Mouse (Mus musculus): ENCODE measurements around the gene Rsbn1l. TPM values are rescaled to one million over a fixed set of nuclear protein-coding genes. Genes with fewer than 3 reads are reported as not detected.

Rsbn1l gene
- polyA plus RNA-seq, 1 experiment, result 13.8 TPM

- H3K4me1 ChIP-seq (ENCODE audit: control insufficient read depth, insufficient read depth, low read length), result peaks cover 16% of the 10 kb centered on the region
- WGBS, result 5% methylated on average over 13 of the region's 13 CpGs
- no peak for TF ChIP-seq CTCF (IDR thresholded peaks at IDR 0.05; ENCODE audit: control insufficient read depth, insufficient read depth, low read length)
- TF ChIP-seq POLR2A (IDR thresholded peaks at IDR 0.05; ENCODE audit: borderline replicate concordance, control insufficient read depth, low read depth, low read length), result no peak
These were observed 11.0 kb downstream of the Rsbn1l start for GRCm38 (mm10) chr5:20944961-20945748.

GRCm38 (mm10) chr5:20943791-20944190 lies 12.4 kb downstream of the Rsbn1l start:
- peak overlapping the region; percentile 36; the same call in 1 of the 2 replicates for H3K27ac ChIP-seq (ENCODE audit: control insufficient read depth, insufficient read depth, low read depth, low read length, poor library complexity)
- WGBS, result 20% methylated on average over 4 of the region's 4 CpGs
- H3K4me3 ChIP-seq (replicated peaks; ENCODE audit: control insufficient read depth, low read depth, low read length), result peak overlapping the region; percentile 55
- H3K4me1 ChIP-seq (ENCODE audit: control insufficient read depth, insufficient read depth, low read length), result peaks cover 16% of the 10 kb centered on the region

More at GRCm38 (mm10) chr5:20944961-20945748, 11.0 kb downstream of the Rsbn1l start:
- H3K27ac ChIP-seq (ENCODE audit: control insufficient read depth, insufficient read depth, low read depth, low read length, poor library complexity), result peak overlapping the region; percentile 86
- H3K4me3 ChIP-seq (replicated peaks; ENCODE audit: control insufficient read depth, low read depth, low read length), result peak overlapping the region; percentile 45

- TF ChIP-seq POLR2A (IDR thresholded peaks at IDR 0.05; ENCODE audit: borderline replicate concordance, control insufficient read depth, low read depth, low read length) (no peak), CTCF (IDR thresholded peaks at IDR 0.05; ENCODE audit: control insufficient read depth, insufficient read depth, low read length) (no peak)
- H3K4me3 ChIP-seq (replicated peaks; ENCODE audit: control insufficient read depth, low read depth, low read length), result no peak overlapping the region
- H3K4me1 ChIP-seq (ENCODE audit: control insufficient read depth, insufficient read depth, low read length), result peaks cover 18% of the 10 kb centered on the region
- H3K27ac ChIP-seq (ENCODE audit: control insufficient read depth, insufficient read depth, low read depth, low read length, poor library complexity), result no peak overlapping the region
- 43% methylated on average over 3 of the region's 3 CpGs for WGBS
These were observed 13.7 kb downstream of the Rsbn1l start for GRCm38 (mm10) chr5:20942523-20942922.

- Histone ChIP-seq H3K4me3 (replicated peaks; ENCODE audit: control insufficient read depth, low read depth, low read length) (no peak overlapping the region), H3K4me1 (ENCODE audit: control insufficient read depth, insufficient read depth, low read length) (peaks cover 15% of the 10 kb centered on the region), H3K27ac (ENCODE audit: control insufficient read depth, insufficient read depth, low read depth, low read length, poor library complexity) (peak overlapping the region; percentile 32)
- under 1% methylated on average over 5 of the region's 5 CpGs for WGBS
- no peak for TF ChIP-seq POLR2A (IDR thresholded peaks at IDR 0.05; ENCODE audit: borderline replicate concordance, control insufficient read depth, low read depth, low read length)
- peak; percentile 10; the same call in 1 of the 2 replicates for TF ChIP-seq CTCF (IDR thresholded peaks at IDR 0.05; ENCODE audit: control insufficient read depth, insufficient read depth, low read length)
These were observed 15.0 kb downstream of the Rsbn1l start for GRCm38 (mm10) chr5:20941205-20941604.

- peaks cover 18% of the 10 kb centered on the region for H3K4me1 ChIP-seq (ENCODE audit: control insufficient read depth, insufficient read depth, low read length)
- TF ChIP-seq POLR2A (IDR thresholded peaks at IDR 0.05; ENCODE audit: borderline replicate concordance, control insufficient read depth, low read depth, low read length) (no peak), CTCF (IDR thresholded peaks at IDR 0.05; ENCODE audit: control insufficient read depth, insufficient read depth, low read length) (no peak)
- H3K4me3 ChIP-seq (replicated peaks; ENCODE audit: control insufficient read depth, low read depth, low read length), result no peak overlapping the region
- peak overlapping the region; percentile 7 for H3K27ac ChIP-seq (ENCODE audit: control insufficient read depth, insufficient read depth, low read depth, low read length, poor library complexity)
- WGBS, result 26% methylated on average over 4 of the region's 4 CpGs
These were observed 15.5 kb downstream of the Rsbn1l start for GRCm38 (mm10) chr5:20940696-20941095.

- TF ChIP-seq CTCF (IDR thresholded peaks at IDR 0.05; ENCODE audit: control insufficient read depth, insufficient read depth, low read length) (no peak), POLR2A (IDR thresholded peaks at IDR 0.05; ENCODE audit: borderline replicate concordance, control insufficient read depth, low read depth, low read length) (no peak)
- H3K4me1 ChIP-seq (ENCODE audit: control insufficient read depth, insufficient read depth, low read length), result peaks cover 19% of the 10 kb centered on the region
- WGBS, result 69% methylated on average over 6 of the region's 6 CpGs
- no peak overlapping the region for H3K27ac ChIP-seq (ENCODE audit: control insufficient read depth, insufficient read depth, low read depth, low read length, poor library complexity)
- H3K4me3 ChIP-seq (replicated peaks; ENCODE audit: control insufficient read depth, low read depth, low read length), result no peak overlapping the region
These were observed 16.1 kb downstream of the Rsbn1l start for GRCm38 (mm10) chr5:20940040-20940571.

- 17% methylated on average over 5 of the region's 5 CpGs for WGBS
- peaks cover 18% of the 10 kb centered on the region for H3K4me1 ChIP-seq (ENCODE audit: control insufficient read depth, insufficient read depth, low read length)
- no peak for TF ChIP-seq POLR2A (IDR thresholded peaks at IDR 0.05; ENCODE audit: borderline replicate concordance, control insufficient read depth, low read depth, low read length)
- TF ChIP-seq CTCF (IDR thresholded peaks at IDR 0.05; ENCODE audit: control insufficient read depth, insufficient read depth, low read length), result no peak
- no peak overlapping the region for H3K27ac ChIP-seq (ENCODE audit: control insufficient read depth, insufficient read depth, low read depth, low read length, poor library complexity)
- H3K4me3 ChIP-seq (replicated peaks; ENCODE audit: control insufficient read depth, low read depth, low read length), result no peak overlapping the region
These were observed 17.7 kb downstream of the Rsbn1l start for GRCm38 (mm10) chr5:20938523-20938922.

- Histone ChIP-seq H3K4me1 (ENCODE audit: control insufficient read depth, insufficient read depth, low read length) (peaks cover 12% of the 10 kb centered on the region), H3K27ac (ENCODE audit: control insufficient read depth, insufficient read depth, low read depth, low read length, poor library complexity) (no peak overlapping the region), H3K4me3 (replicated peaks; ENCODE audit: control insufficient read depth, low read depth, low read length) (no peak overlapping the region)
- 47% methylated on average over 5 of the region's 5 CpGs for WGBS
- TF ChIP-seq POLR2A (IDR thresholded peaks at IDR 0.05; ENCODE audit: borderline replicate concordance, control insufficient read depth, low read depth, low read length) (no peak), CTCF (IDR thresholded peaks at IDR 0.05; ENCODE audit: control insufficient read depth, insufficient read depth, low read length) (no peak)
These were observed 20.3 kb downstream of the Rsbn1l start for GRCm38 (mm10) chr5:20935934-20936333.

Data from bone marrow, adult 2 months (tissue).